Mouse (Mus musculus) liver, postnatal 0 days (tissue): Measurements from ENCODE around the gene Hspe1.

ENCODE experiments used
- CTCF ChIP-seq: sonication (generic); IDR thresholded peaks from 2 replicates; pipeline ENCODE4 v1.5.1; 2016; ENCODE audit warnings: antibody characterized with exemption, low read depth
- EP300 ChIP-seq: IDR thresholded peaks from 2 replicates; pipeline ENCODE4 v1.6.1; 2016; ENCODE audit warnings: antibody characterized with exemption, low read depth, mild to moderate bottlenecking

DNA sequence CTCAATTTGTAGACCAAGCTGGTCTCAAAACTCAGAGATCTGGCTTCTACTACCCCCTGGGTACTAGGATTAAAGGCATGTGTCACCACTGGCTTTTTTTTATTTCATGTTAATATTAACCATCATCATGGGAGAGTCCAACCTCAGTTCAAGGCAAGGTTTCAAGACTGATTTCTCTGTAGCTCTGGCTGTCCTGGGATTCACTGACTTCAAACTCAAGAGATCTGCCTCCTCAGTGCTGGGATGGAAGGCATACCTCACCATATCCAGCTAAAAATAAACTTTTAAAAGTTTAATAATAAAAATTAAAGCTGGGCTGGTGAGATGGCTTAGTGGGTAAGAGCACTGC is 11.6 kb upstream of the Hspe1 start:
- TF ChIP-seq CTCF = no peak
- TF ChIP-seq EP300 = no peak
